Mouse (Mus musculus): ENCODE results near the gene Pop7. TPM values are rescaled to one million over a fixed set of nuclear protein-coding genes. Genes with fewer than 3 reads are reported as not detected.

Pop7 gene
- polyA plus RNA-seq, 1 experiment from 2014 or later = 80.1 TPM

DNA sequence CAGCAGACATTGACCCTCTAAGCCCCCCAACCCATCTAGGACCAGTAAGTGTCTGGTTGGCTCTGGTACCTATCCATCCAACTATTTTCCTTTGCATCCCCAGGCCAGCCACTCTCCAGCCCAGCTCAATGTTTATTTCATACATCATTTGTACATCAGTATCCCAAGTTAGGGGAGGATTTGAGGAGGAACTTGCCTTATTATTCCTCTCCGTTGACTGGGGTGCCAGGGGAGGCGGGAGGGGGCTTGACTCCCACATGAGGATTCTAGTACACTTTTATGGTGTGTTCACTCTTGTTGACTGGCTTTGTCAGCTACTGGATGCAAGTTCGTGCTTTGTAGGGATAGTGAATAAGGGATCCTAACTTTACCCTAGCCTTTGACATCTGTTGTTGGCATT is 9.4 kb upstream of the Pop7 start:
- Histone ChIP-seq H3K27me3 (no peaks in the 10 kb centered on the region), H3K9me3 (no peaks in the 10 kb centered on the region), H3K4me2 (peak overlapping the region; percentile 83), H3K9ac (peak overlapping the region; percentile 100), H3K27ac (replicated peaks) (peak overlapping the region; percentile 92), H3K4me1 (replicated peaks) (peaks cover 54% of the 10 kb centered on the region), H3K4me3 (peak overlapping the region; percentile 98), H3K36me3 (0 out of 2 replicates have a peak, but pooled peaks cover 7% of the 10 kb centered on the region)
- WGBS = 57% methylated on average over 3 of the region's 3 CpGs
- ATAC-seq (ENCODE audit: low read depth) = no peak

DNA sequence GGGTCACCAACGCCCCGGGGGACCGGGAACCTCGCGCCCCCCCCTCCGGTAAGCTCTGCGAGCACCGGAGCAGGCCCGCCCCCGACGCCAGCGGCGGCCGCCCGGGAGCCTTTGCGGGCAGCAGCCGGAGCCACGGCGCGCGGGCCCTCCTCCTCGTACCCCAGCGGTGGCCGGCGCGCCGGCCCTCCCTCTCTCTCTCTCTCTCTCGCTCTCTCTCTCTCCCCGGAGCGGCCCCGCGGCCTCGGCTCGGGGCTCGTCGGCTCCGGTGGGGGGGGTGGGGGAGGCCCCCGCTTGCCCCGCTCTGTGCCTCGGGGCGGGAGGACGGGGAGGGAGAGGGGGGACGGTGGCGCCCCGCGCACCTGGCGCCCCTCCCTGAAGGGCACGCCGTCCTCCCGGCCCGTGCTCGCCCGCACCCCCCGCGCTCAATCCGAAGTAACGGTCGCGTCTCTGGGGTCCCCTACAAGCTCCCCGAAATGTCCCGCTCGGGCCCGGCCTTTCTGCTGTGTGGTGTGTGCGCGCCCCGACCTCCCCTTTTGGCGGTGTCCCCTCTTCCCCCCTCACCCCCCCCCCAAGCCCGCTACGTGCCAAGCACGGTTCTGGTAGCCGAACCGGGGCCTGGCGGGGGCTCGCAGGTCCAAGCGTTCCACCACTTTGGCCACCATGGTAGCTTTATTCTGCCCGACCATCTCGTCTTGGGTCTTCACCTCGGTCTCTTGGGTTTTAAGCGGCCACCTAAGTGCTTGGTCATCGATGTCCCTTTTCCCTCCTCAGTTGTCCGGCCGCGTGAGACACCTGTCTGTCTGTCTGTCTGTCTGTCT is 8.5 kb upstream of the Pop7 start:
- peaks cover 48% of the 10 kb centered on the region for H3K4me1 ChIP-seq (replicated peaks)
- H3K9me3 ChIP-seq = no peaks in the 10 kb centered on the region
- WGBS = 2% methylated on average over 28 of the region's 83 CpGs
- ATAC-seq (ENCODE audit: low read depth) = peak; percentile 29; the same call in 1 of the 2 replicates
- 0 out of 2 replicates have a peak, but pooled peaks cover 7% of the 10 kb centered on the region for H3K36me3 ChIP-seq
- peak overlapping the region; percentile 100 for H3K9ac ChIP-seq
- H3K27ac ChIP-seq (replicated peaks) = peak overlapping the region; percentile 92
- H3K27me3 ChIP-seq = no peaks in the 10 kb centered on the region
- H3K4me3 ChIP-seq = peak overlapping the region; percentile 98
- H3K4me2 ChIP-seq = peak overlapping the region; percentile 83

DNA sequence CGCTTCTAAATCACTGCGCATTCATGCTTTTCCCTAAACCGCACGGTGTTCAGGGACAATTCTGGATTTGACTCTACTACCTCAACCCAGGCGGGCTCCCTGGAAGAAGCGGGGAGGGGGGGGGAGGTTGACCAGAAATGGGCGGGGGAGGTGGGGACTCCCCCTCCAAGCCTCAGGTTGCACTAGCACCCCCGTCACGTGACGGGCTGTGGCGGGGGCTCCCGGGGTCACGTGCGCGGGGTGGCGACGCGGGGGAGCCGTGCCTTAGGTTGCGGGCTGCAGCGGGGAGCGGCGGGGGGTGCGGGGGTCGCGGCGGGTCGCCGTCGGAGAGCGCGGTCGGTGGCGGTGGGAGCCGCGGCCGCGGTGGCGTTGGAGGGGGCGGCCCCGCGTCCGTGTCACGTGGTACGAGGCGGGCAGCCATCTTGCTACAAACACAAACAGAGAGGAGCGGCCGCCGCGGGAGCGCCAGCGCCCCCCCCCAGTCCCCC is 7.7 kb upstream of the Pop7 start:
- peak overlapping the region; percentile 98 for H3K4me3 ChIP-seq
- H3K4me1 ChIP-seq (replicated peaks) = peaks cover 41% of the 10 kb centered on the region
- peak overlapping the region; percentile 83 for H3K4me2 ChIP-seq
- H3K9ac ChIP-seq = peak overlapping the region; percentile 100
- 0 out of 2 replicates have a peak, but pooled peaks cover 7% of the 10 kb centered on the region for H3K36me3 ChIP-seq
- H3K27me3 ChIP-seq = no peaks in the 10 kb centered on the region
- ATAC-seq (ENCODE audit: low read depth) = peak; percentile 68
- 2% methylated on average over 42 of the region's 52 CpGs for WGBS
- no peaks in the 10 kb centered on the region for H3K9me3 ChIP-seq
- H3K27ac ChIP-seq (replicated peaks) = peak overlapping the region; percentile 92

DNA sequence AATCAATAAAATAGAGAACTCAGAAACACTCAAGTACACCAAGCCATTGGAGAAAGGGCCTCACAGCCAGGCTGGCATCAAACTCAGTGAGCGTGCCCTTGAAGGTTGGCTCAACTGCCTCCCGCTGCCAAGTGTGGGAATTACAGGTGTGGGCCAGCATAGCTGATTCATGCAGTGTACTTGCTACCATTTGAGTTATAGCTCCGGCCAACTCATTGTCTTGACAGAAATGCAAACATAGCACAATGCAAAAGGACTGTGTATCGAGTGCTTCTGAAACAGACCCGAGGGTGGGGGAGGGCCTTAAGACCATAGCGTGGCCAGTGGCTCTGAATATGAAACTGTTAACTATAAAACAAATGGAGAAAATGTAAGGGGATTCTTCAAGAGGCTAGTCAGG is 1.7 kb upstream of the Pop7 start:
- no peak overlapping the region for H3K4me3 ChIP-seq
- H3K27ac ChIP-seq (replicated peaks) = no peak overlapping the region
- no peak overlapping the region for H3K4me2 ChIP-seq
- H3K36me3 ChIP-seq = peaks cover 12% of the 10 kb centered on the region
- H3K4me1 ChIP-seq (replicated peaks) = peaks cover 25% of the 10 kb centered on the region
- no peaks in the 10 kb centered on the region for H3K27me3 ChIP-seq
- no peak overlapping the region for H3K9ac ChIP-seq
- no peak for ATAC-seq (ENCODE audit: low read depth)
- no peaks in the 10 kb centered on the region for H3K9me3 ChIP-seq
- WGBS = 81% methylated on average over 6 of the region's 6 CpGs

DNA sequence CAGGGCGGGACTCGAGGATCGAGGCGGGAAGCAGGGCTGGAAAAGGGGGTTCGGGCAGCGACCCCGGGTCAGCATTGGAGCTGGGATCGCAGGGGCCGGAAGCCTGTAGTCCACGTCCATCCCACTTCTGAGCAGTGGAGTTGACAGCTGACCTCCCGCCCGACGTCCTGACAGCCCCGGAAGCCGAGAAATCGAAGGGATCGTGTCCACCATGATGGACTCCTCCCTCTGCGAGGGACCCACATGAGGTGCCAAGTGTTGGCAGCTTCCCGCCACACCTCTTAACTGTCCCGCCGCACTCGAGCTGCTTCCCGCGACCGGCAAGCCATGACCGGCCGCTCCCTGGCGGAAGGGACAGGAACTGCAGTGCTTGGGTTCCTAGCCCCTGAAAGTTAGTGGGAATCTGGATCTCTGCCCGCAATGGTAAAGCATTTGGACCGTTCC is 371 bp upstream of the Pop7 start:
- under 1% methylated on average over 29 of the region's 30 CpGs for WGBS
- peak; percentile 81 for ATAC-seq (ENCODE audit: low read depth)
- Histone ChIP-seq H3K4me3 (peak overlapping the region; percentile 52), H3K4me2 (peak overlapping the region; percentile 68), H3K27me3 (no peaks in the 10 kb centered on the region), H3K4me1 (replicated peaks) (peaks cover 25% of the 10 kb centered on the region), H3K9ac (peak overlapping the region; percentile 69), H3K27ac (replicated peaks) (peak overlapping the region; percentile 95), H3K9me3 (no peaks in the 10 kb centered on the region), H3K36me3 (peaks cover 12% of the 10 kb centered on the region)

DNA sequence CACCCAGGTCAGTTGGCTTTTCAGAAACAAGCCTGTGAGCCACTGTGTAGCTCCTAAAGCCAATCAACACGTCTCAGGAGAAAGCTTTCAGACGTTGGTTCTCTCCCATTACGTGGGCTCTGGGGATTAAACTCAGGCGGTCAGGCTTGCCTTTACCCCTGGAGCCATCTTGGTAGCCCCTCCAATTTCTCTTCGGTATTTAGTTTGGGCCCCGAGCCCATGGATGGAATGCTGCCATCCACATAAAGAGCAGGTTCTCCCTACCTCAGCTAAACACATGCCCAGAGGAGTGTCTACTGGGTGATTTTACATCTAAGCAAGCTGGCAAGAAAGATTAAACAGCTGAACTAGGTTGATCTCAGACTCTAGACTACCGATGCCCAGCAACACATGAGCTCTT is 2.1 kb downstream of the Pop7 start:
- 90% methylated on average over 7 of the region's 7 CpGs for WGBS

DNA sequence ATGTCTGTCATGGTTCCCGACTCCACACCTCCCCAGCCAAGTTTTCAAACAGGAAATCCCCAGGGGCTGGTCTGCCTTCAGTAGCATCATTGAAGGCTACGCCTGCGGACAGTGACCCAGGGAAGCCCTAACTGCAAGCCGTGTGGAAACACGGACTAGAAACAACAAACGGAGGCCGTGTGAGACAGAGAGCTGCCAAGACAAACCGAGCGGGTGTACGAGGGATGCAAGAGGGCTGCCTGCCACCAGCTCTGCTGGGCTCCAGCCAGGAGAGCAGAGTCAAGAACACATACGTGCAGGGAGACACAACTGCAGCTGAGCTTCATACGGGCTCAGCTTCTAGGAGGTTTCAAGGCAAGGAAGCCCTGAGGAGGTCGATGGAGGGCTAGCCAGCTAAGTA is 8.5 kb downstream of the Pop7 start:
- Histone ChIP-seq H3K9ac (no peak overlapping the region), H3K9me3 (no peaks in the 10 kb centered on the region), H3K4me2 (no peak overlapping the region), H3K4me1 (replicated peaks) (peaks cover 6% of the 10 kb centered on the region; the same call in 1 of the 2 replicates), H3K36me3 (no peaks in the 10 kb centered on the region), H3K27ac (replicated peaks) (no peak overlapping the region), H3K4me3 (no peak overlapping the region), H3K27me3 (no peaks in the 10 kb centered on the region)
- ATAC-seq (ENCODE audit: low read depth) = no peak
- WGBS = 78% methylated on average over 13 of the region's 13 CpGs

More for the DNA sequence above, 2.1 kb downstream of the Pop7 start:
- Histone ChIP-seq H3K9ac (no peak overlapping the region), H3K4me1 (replicated peaks) (peaks cover 25% of the 10 kb centered on the region), H3K4me3 (no peak overlapping the region), H3K4me2 (no peak overlapping the region), H3K9me3 (no peaks in the 10 kb centered on the region), H3K27ac (replicated peaks) (no peak overlapping the region), H3K36me3 (peaks cover 12% of the 10 kb centered on the region), H3K27me3 (no peaks in the 10 kb centered on the region)
- no peak for ATAC-seq (ENCODE audit: low read depth)

DNA sequence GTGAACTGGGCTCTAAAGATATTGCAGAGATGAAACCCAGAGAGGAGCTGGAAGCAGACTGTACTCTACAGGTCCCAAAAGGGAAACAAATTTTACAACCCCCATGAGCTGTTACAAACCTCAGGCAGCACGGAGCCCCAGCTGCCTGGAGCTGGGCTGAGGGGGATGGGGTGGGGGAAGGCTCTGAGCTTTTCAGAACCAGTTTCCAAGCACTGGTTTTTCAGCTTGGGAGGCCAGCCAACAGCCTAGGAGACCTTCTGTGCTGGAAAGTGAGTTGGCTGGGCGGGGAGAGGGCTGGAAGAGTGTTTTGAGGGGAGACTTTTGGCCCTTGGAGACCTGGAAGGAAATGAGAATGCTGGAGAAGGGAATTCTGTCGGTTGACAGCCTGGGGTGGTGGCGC is 10.8 kb downstream of the Pop7 start:
- Histone ChIP-seq H3K36me3 (no peaks in the 10 kb centered on the region), H3K4me3 (no peak overlapping the region), H3K4me2 (no peak overlapping the region), H3K9ac (no peak overlapping the region), H3K4me1 (replicated peaks) (peaks cover 6% of the 10 kb centered on the region; the same call in 1 of the 2 replicates), H3K9me3 (no peaks in the 10 kb centered on the region), H3K27ac (replicated peaks) (no peak overlapping the region), H3K27me3 (peaks cover 4% of the 10 kb centered on the region)
- WGBS = 60% methylated on average over 4 of the region's 4 CpGs
- no peak for ATAC-seq (ENCODE audit: low read depth)

DNA sequence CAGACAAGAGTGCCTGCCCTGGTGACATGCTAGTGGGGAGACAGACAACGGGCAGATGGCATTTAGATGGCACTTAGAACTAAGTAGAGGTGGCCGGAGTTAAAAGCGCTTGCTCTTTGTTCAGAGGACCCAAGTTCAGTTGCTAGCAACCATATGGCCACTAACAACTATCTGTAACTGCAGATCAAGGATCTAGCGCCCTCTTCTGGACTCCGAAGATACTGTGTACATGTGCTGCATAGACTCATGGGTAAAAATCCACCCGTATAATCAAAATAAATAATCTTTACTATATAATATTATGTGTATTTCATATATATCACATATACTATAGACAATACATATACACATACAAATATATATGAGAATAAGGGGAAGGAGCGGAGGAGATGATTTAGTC is 14.7 kb downstream of the Pop7 start:
- Histone ChIP-seq H3K4me3 (no peak overlapping the region), H3K9me3 (no peaks in the 10 kb centered on the region), H3K9ac (no peak overlapping the region), H3K36me3 (no peaks in the 10 kb centered on the region), H3K27me3 (peaks cover 23% of the 10 kb centered on the region), H3K4me1 (replicated peaks) (peaks cover 18% of the 10 kb centered on the region), H3K27ac (replicated peaks) (no peak overlapping the region), H3K4me2 (no peak overlapping the region)
- WGBS = 91% methylated on average over 7 of the region's 7 CpGs
- ATAC-seq (ENCODE audit: low read depth) = no peak

DNA sequence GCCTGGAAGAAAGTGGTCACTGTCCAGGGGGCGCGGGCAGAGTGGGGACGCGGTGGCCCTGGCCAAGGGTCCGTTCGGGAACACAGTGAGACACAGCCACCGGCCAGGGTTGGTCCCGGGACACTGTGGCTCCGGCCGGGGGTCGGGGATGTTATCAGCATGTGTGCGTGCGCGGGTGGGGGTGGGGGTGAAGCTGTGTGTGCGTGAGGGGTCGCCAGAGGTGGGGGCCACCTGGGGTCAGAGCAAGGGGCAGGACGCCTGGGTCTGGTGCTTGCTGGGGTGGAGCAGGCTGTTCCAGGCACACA is 16.5 kb downstream of the Pop7 start:
- H3K4me2 ChIP-seq = peak overlapping the region; percentile 49
- peak overlapping the region; percentile 49 for H3K9ac ChIP-seq
- no peaks in the 10 kb centered on the region for H3K9me3 ChIP-seq
- H3K4me3 ChIP-seq = peak overlapping the region; percentile 18; the same call in 1 of the 2 replicates
- H3K27me3 ChIP-seq = peaks cover 23% of the 10 kb centered on the region
- peaks cover 15% of the 10 kb centered on the region for H3K4me1 ChIP-seq (replicated peaks)
- ATAC-seq (ENCODE audit: low read depth) = no peak
- no peaks in the 10 kb centered on the region for H3K36me3 ChIP-seq
- WGBS = 2% methylated on average over 17 of the region's 17 CpGs
- H3K27ac ChIP-seq (replicated peaks) = no peak overlapping the region

DNA sequence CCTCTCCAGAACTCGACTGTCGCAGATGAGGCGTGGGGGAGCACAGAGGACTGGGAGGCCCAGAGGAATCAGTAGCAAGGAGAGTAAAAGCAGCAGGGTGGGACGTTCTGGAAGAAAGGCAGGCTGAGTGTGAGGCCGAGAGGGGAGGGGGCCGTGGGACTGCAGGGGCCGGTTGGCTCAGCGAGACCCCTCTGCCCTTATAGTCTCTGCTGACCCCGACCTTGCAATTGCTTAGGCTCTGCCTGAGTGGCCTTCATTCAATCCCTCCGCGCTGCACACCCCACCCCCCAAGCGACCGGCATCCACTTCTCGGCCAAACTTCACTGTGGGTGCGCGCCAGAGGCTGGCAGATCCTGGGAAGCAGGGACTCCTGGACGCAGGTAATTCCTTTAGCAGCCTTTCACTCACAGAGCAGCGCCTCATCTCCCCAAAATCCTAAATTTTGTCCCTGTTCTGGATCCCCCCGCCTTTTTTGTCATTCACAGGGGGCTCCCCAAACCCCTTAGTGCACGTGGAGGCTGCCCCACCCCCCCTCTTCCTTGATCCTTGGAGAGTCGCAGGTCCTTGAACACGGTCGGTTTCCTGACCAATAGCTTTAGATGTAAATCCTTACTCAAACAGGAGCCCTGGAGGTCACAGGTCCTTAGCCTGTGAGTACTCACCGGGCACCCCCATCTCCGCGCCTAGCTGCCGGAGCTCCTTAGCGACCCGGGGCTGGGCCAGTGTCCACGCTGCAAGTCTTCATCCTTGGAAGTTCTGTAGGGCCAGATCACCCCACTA is 17.1 kb downstream of the Pop7 start:
- peak overlapping the region; percentile 49 for H3K9ac ChIP-seq
- H3K36me3 ChIP-seq = no peaks in the 10 kb centered on the region
- peaks cover 15% of the 10 kb centered on the region for H3K4me1 ChIP-seq (replicated peaks)
- no peak for ATAC-seq (ENCODE audit: low read depth)
- H3K4me3 ChIP-seq = peak overlapping the region; percentile 18; the same call in 1 of the 2 replicates
- H3K27ac ChIP-seq (replicated peaks) = no peak overlapping the region
- H3K4me2 ChIP-seq = peak overlapping the region; percentile 49
- H3K9me3 ChIP-seq = no peaks in the 10 kb centered on the region
- WGBS = 4% methylated on average over 30 of the region's 30 CpGs
- peaks cover 23% of the 10 kb centered on the region for H3K27me3 ChIP-seq

DNA sequence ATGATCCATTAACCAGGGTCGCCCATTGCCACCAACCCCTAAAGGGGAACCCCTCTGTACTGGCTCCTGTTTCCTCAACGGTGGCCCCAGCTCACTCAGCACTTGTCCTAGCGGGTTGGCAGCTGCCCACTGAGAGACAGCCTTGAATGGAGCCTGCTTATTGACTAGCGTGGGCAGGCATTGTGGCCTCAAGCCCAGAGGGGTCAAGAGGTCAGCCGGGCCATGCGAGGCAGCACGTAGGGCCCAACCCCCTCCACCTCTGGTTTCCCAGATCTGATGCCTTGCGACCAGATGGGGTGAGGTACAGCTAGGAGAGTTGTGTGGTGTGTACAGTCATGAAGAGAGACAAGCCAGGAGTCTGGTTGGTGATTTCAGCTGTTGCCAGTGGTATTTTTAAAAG is 20.4 kb downstream of the Pop7 start:
- no peaks in the 10 kb centered on the region for H3K9me3 ChIP-seq
- H3K4me3 ChIP-seq = no peak overlapping the region
- no peak for ATAC-seq (ENCODE audit: low read depth)
- 10% methylated on average over 8 of the region's 8 CpGs for WGBS
- no peaks in the 10 kb centered on the region for H3K36me3 ChIP-seq
- H3K4me1 ChIP-seq (replicated peaks) = peaks cover 15% of the 10 kb centered on the region
- no peak overlapping the region for H3K4me2 ChIP-seq
- no peak overlapping the region for H3K27ac ChIP-seq (replicated peaks)
- H3K27me3 ChIP-seq = peaks cover 22% of the 10 kb centered on the region
- H3K9ac ChIP-seq = no peak overlapping the region
